Mouse (Mus musculus): Measurements from ENCODE around the gene Dclk1. TPM values are rescaled to one million over a fixed set of nuclear protein-coding genes. Genes with fewer than 3 reads are reported as not detected.

The Dclk1 gene
- polyA plus RNA-seq, 1 experiment from 2014 or later, result 234 TPM

- Histone ChIP-seq H3K4me2 (ENCODE audit: low read length) (no peak overlapping the region), H3K36me3 (ENCODE audit: control insufficient read depth, insufficient read depth, low read length) (no peaks in the 10 kb centered on the region), H3K27me3 (replicated peaks; ENCODE audit: control insufficient read depth, insufficient read depth, low read length) (no peaks in the 10 kb centered on the region), H3K9me3 (ENCODE audit: control insufficient read depth, low read length) (no peaks in the 10 kb centered on the region), H3K4me1 (ENCODE audit: control insufficient read depth, insufficient read depth, low read depth, low read length) (peaks cover 5% of the 10 kb centered on the region), H3K4me3 (ENCODE audit: low read length) (no peak overlapping the region), H3K27ac (ENCODE audit: low read depth, low read length) (no peak overlapping the region), H3K9ac (ENCODE audit: low read depth, low read length) (no peak overlapping the region)
- 94% methylated on average over 6 of the region's 6 CpGs for WGBS
- ATAC-seq, result no peak
Measured at GRCm38 (mm10) chr3:55378591-55378990, 136.4 kb downstream of the Dclk1 start.

- no peak overlapping the region for H3K4me2 ChIP-seq (ENCODE audit: low read length)
- H3K4me1 ChIP-seq (ENCODE audit: control insufficient read depth, insufficient read depth, low read depth, low read length), result no peaks in the 10 kb centered on the region
- no peak overlapping the region for H3K9ac ChIP-seq (ENCODE audit: low read depth, low read length)
- no peak overlapping the region for H3K27ac ChIP-seq (ENCODE audit: low read depth, low read length)
- WGBS, result 45% methylated on average over 9 of the region's 9 CpGs
- H3K4me3 ChIP-seq (ENCODE audit: low read length), result no peak overlapping the region
- no peaks in the 10 kb centered on the region for H3K9me3 ChIP-seq (ENCODE audit: control insufficient read depth, low read length)
- ATAC-seq, result no peak
- no peaks in the 10 kb centered on the region for H3K27me3 ChIP-seq (replicated peaks; ENCODE audit: control insufficient read depth, insufficient read depth, low read length)
- no peaks in the 10 kb centered on the region for H3K36me3 ChIP-seq (ENCODE audit: control insufficient read depth, insufficient read depth, low read length)
Measured at GRCm38 (mm10) chr3:55380471-55380870, 138.3 kb downstream of the Dclk1 start.

GRCm38 (mm10) chr3:55392605-55393004 lies 150.4 kb downstream of the Dclk1 start:
- Histone ChIP-seq H3K4me2 (ENCODE audit: low read length) (no peak overlapping the region), H3K9me3 (ENCODE audit: control insufficient read depth, low read length) (no peaks in the 10 kb centered on the region), H3K27me3 (replicated peaks; ENCODE audit: control insufficient read depth, insufficient read depth, low read length) (no peaks in the 10 kb centered on the region), H3K4me3 (ENCODE audit: low read length) (no peak overlapping the region), H3K36me3 (ENCODE audit: control insufficient read depth, insufficient read depth, low read length) (no peaks in the 10 kb centered on the region), H3K27ac (ENCODE audit: low read depth, low read length) (no peak overlapping the region), H3K4me1 (ENCODE audit: control insufficient read depth, insufficient read depth, low read depth, low read length) (no peaks in the 10 kb centered on the region; the same call in 1 of the 2 replicates), H3K9ac (ENCODE audit: low read depth, low read length) (no peak overlapping the region)
- ATAC-seq, result no peak
- 70% methylated on average over 3 of the region's 3 CpGs for WGBS

GRCm38 (mm10) chr3:55393549-55393948 lies 151.4 kb downstream of the Dclk1 start:
- Histone ChIP-seq H3K9ac (ENCODE audit: low read depth, low read length) (no peak overlapping the region), H3K4me1 (ENCODE audit: control insufficient read depth, insufficient read depth, low read depth, low read length) (peaks cover 2% of the 10 kb centered on the region; the same call in 1 of the 2 replicates), H3K9me3 (ENCODE audit: control insufficient read depth, low read length) (no peaks in the 10 kb centered on the region), H3K36me3 (ENCODE audit: control insufficient read depth, insufficient read depth, low read length) (no peaks in the 10 kb centered on the region), H3K4me3 (ENCODE audit: low read length) (no peak overlapping the region), H3K27me3 (replicated peaks; ENCODE audit: control insufficient read depth, insufficient read depth, low read length) (no peaks in the 10 kb centered on the region), H3K4me2 (ENCODE audit: low read length) (no peak overlapping the region), H3K27ac (ENCODE audit: low read depth, low read length) (no peak overlapping the region)
- no peak for ATAC-seq
- 90% methylated on average over 3 of the region's 3 CpGs for WGBS

GRCm38 (mm10) chr3:55396792-55397191 lies 154.6 kb downstream of the Dclk1 start:
- ATAC-seq, result no peak
- Histone ChIP-seq H3K4me1 (ENCODE audit: control insufficient read depth, insufficient read depth, low read depth, low read length) (peaks cover 2% of the 10 kb centered on the region; the same call in 1 of the 2 replicates), H3K36me3 (ENCODE audit: control insufficient read depth, insufficient read depth, low read length) (no peaks in the 10 kb centered on the region), H3K27me3 (replicated peaks; ENCODE audit: control insufficient read depth, insufficient read depth, low read length) (no peaks in the 10 kb centered on the region), H3K4me3 (ENCODE audit: low read length) (no peak overlapping the region), H3K4me2 (ENCODE audit: low read length) (no peak overlapping the region), H3K9me3 (ENCODE audit: control insufficient read depth, low read length) (no peaks in the 10 kb centered on the region), H3K9ac (ENCODE audit: low read depth, low read length) (no peak overlapping the region), H3K27ac (ENCODE audit: low read depth, low read length) (0 out of 2 replicates have a peak overlapping the region, but pooled peaks have one; percentile 30)
- WGBS, result 30% methylated on average over 2 of the region's 2 CpGs

- H3K27me3 ChIP-seq (replicated peaks; ENCODE audit: control insufficient read depth, insufficient read depth, low read length), result no peaks in the 10 kb centered on the region
- WGBS, result 61% methylated on average over 6 of the region's 6 CpGs
- H3K4me2 ChIP-seq (ENCODE audit: low read length), result no peak overlapping the region
- peak; percentile 71 for ATAC-seq
- 0 out of 2 replicates have a peak overlapping the region, but pooled peaks have one; percentile 31 for H3K27ac ChIP-seq (ENCODE audit: low read depth, low read length)
- peaks cover 2% of the 10 kb centered on the region; the same call in 1 of the 2 replicates for H3K4me1 ChIP-seq (ENCODE audit: control insufficient read depth, insufficient read depth, low read depth, low read length)
- no peaks in the 10 kb centered on the region for H3K9me3 ChIP-seq (ENCODE audit: control insufficient read depth, low read length)
- no peak overlapping the region for H3K4me3 ChIP-seq (ENCODE audit: low read length)
- H3K9ac ChIP-seq (ENCODE audit: low read depth, low read length), result no peak overlapping the region
- no peaks in the 10 kb centered on the region for H3K36me3 ChIP-seq (ENCODE audit: control insufficient read depth, insufficient read depth, low read length)
Measured at GRCm38 (mm10) chr3:55397752-55398693, 155.9 kb downstream of the Dclk1 start.

- ATAC-seq, result no peak
- Histone ChIP-seq H3K27me3 (replicated peaks; ENCODE audit: control insufficient read depth, insufficient read depth, low read length) (no peaks in the 10 kb centered on the region), H3K4me1 (ENCODE audit: control insufficient read depth, insufficient read depth, low read depth, low read length) (peaks cover 2% of the 10 kb centered on the region; the same call in 1 of the 2 replicates), H3K4me3 (ENCODE audit: low read length) (no peak overlapping the region), H3K4me2 (ENCODE audit: low read length) (no peak overlapping the region), H3K36me3 (ENCODE audit: control insufficient read depth, insufficient read depth, low read length) (no peaks in the 10 kb centered on the region), H3K9me3 (ENCODE audit: control insufficient read depth, low read length) (no peaks in the 10 kb centered on the region), H3K9ac (ENCODE audit: low read depth, low read length) (no peak overlapping the region), H3K27ac (ENCODE audit: low read depth, low read length) (no peak overlapping the region)
- 91% methylated on average over 1 of the region's 1 CpGs for WGBS
Measured at GRCm38 (mm10) chr3:55401236-55401635, 159.1 kb downstream of the Dclk1 start.

- 97% methylated on average over 7 of the region's 7 CpGs for WGBS
- H3K4me1 ChIP-seq (ENCODE audit: control insufficient read depth, insufficient read depth, low read depth, low read length), result no peaks in the 10 kb centered on the region
- H3K4me2 ChIP-seq (ENCODE audit: low read length), result no peak overlapping the region
- no peaks in the 10 kb centered on the region for H3K27me3 ChIP-seq (replicated peaks; ENCODE audit: control insufficient read depth, insufficient read depth, low read length)
- no peak overlapping the region for H3K27ac ChIP-seq (ENCODE audit: low read depth, low read length)
- H3K4me3 ChIP-seq (ENCODE audit: low read length), result no peak overlapping the region
- no peaks in the 10 kb centered on the region for H3K9me3 ChIP-seq (ENCODE audit: control insufficient read depth, low read length)
- no peak for ATAC-seq
- H3K9ac ChIP-seq (ENCODE audit: low read depth, low read length), result no peak overlapping the region
- H3K36me3 ChIP-seq (ENCODE audit: control insufficient read depth, insufficient read depth, low read length), result no peaks in the 10 kb centered on the region
Measured at GRCm38 (mm10) chr3:55404751-55405150, 162.6 kb downstream of the Dclk1 start.

- ATAC-seq, result no peak
- H3K27ac ChIP-seq (ENCODE audit: low read depth, low read length), result no peak overlapping the region
- H3K4me3 ChIP-seq (ENCODE audit: low read length), result no peak overlapping the region
- H3K4me2 ChIP-seq (ENCODE audit: low read length), result no peak overlapping the region
- H3K4me1 ChIP-seq (ENCODE audit: control insufficient read depth, insufficient read depth, low read depth, low read length), result no peaks in the 10 kb centered on the region
- no peaks in the 10 kb centered on the region for H3K9me3 ChIP-seq (ENCODE audit: control insufficient read depth, low read length)
- no peaks in the 10 kb centered on the region for H3K36me3 ChIP-seq (ENCODE audit: control insufficient read depth, insufficient read depth, low read length)
- H3K9ac ChIP-seq (ENCODE audit: low read depth, low read length), result no peak overlapping the region
- 64% methylated on average over 7 of the region's 7 CpGs for WGBS
- H3K27me3 ChIP-seq (replicated peaks; ENCODE audit: control insufficient read depth, insufficient read depth, low read length), result no peaks in the 10 kb centered on the region
Measured at GRCm38 (mm10) chr3:55406616-55407015, 164.5 kb downstream of the Dclk1 start.
